Mouse (Mus musculus): ENCODE measurements at regions not wholly inside any gene's neighbourhood (a gene's known extent, or its start where the extent isn't known, plus 50 kb on each side); places are given as distances from the start of the nearest gene placed in this dataset.

DNA sequence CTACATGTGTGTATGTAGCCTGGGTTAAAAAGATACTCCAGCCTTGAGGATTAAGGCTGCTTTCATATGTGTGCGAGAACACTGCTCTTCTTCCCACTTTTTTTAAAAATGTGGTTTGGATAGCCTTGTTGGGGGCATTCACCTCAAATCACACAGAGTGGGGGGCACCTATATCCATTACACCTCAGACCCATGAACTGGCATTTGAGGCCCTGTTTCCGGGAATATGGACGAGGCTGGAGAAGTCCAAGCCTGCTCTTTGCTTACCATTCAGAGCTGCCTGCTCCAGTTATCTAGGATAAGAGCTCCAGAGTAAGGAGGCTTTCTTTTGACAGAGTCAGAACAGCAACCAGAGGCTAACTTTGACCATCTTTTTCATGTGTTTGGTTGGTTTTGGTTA, 61.9 kb upstream of the Ppara start:
- no peak for TF ChIP-seq CTCF (IDR thresholded peaks at IDR 0.05; ENCODE audit: insufficient read depth, low read length)
- TF ChIP-seq POLR2A (IDR thresholded peaks at IDR 0.05; ENCODE audit: borderline replicate concordance, extremely low read depth, low read depth, low read length) = no peak
